Mouse (Mus musculus): Measurements from ENCODE around the gene Zfp335. TPM values are rescaled to one million over a fixed set of nuclear protein-coding genes. Genes with fewer than 3 reads are reported as not detected.

The Zfp335 gene
- total and polyA plus RNA-seq, 2 experiments from 2014 or later, result 3.7 to 18.0 TPM

DNA sequence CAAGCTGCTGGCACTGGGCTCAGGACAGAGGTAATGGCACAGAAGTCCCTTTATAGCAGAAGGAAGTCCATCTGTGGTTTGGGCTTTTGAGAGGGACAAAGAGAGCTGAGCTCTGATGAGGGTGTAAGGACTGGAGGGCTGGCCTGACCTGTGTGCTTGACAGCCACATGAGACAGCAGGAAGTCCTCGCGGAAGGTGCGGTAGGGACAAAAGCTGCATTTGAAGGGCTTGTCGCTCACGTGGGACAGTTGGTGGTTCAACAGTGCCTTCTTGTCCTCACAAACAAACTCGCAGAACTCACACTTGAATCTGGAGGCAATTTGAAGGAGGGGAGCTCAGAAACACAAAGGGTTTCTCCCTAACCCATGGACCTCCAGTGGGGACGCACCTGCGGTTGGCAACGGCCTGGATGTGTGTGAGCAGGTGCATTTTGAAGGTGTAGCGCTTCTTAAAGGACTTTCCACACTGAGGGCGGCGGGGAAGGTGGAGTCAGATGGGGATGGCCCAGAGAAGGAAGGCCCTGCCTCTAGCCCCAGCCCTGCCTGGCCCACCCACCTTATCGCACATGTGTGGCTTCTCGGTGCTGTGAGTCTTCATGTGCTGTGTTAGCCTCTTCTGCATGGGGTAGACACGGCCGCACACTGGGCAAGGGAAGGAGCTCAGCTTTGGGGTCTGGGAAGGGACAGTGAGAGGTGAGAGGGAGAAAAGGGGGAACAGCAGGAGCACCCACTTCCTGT is 11.7 kb downstream of the Zfp335 start:
- Histone ChIP-seq H3K4me1 (ENCODE audit: control insufficient read depth, insufficient read depth) (no peaks in the 10 kb centered on the region), H3K27me3 (ENCODE audit: control insufficient read depth, insufficient read depth, low read length) (no peaks in the 10 kb centered on the region), H3K4me3 (ENCODE audit: low read depth, low read length) (no peak overlapping the region), H3K9ac (replicated peaks; ENCODE audit: low read depth, low read length) (no peak overlapping the region), H3K36me3 (replicated peaks; ENCODE audit: control insufficient read depth, insufficient read depth, low read length) (peaks cover 97% of the 10 kb centered on the region), H3K9me3 (replicated peaks; ENCODE audit: control insufficient read depth, low read length) (no peaks in the 10 kb centered on the region), H3K4me2 (ENCODE audit: low read depth, low read length) (no peak overlapping the region), H3K27ac (ENCODE audit: low read depth) (no peak overlapping the region)
- DNase-seq (ENCODE audit: low spot score) (no peak), ATAC-seq (ENCODE audit: insufficient read depth, low read depth) (no peak)
- 90% methylated on average over 16 of the region's 16 CpGs for WGBS
- TF ChIP-seq EP300 (IDR thresholded peaks at IDR 0.05; ENCODE audit: low read depth) (no peak), CTCF (IDR thresholded peaks at IDR 0.05; ENCODE audit: low read depth) (no peak)

DNA sequence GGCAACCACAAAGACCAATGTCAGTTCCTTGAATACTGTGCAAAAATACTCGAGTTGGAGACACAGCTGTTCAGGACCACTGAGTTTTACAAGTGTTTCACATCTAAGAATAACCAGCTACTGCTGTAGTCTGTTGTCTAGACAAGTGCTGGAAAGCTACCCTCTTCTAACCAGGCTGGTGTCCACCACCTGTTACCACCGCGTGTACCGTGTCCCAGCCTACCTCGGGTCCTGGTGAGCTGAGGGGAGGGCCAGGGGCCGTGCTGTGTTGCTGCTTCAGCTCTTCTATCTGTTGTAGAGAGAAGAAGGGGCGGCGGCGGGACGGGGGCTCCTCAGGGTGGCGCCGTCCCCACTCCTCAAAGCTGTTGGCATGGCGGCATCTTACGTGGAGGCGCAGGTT is 12.5 kb downstream of the Zfp335 start:
- Histone ChIP-seq H3K27ac (ENCODE audit: low read depth) (no peak overlapping the region), H3K36me3 (replicated peaks; ENCODE audit: control insufficient read depth, insufficient read depth, low read length) (peaks cover 97% of the 10 kb centered on the region), H3K9me3 (replicated peaks; ENCODE audit: control insufficient read depth, low read length) (no peaks in the 10 kb centered on the region), H3K27me3 (ENCODE audit: control insufficient read depth, insufficient read depth, low read length) (no peaks in the 10 kb centered on the region), H3K4me2 (ENCODE audit: low read depth, low read length) (no peak overlapping the region), H3K4me1 (ENCODE audit: control insufficient read depth, insufficient read depth) (no peaks in the 10 kb centered on the region), H3K9ac (replicated peaks; ENCODE audit: low read depth, low read length) (no peak overlapping the region), H3K4me3 (ENCODE audit: low read depth, low read length) (no peak overlapping the region)
- ATAC-seq (ENCODE audit: insufficient read depth, low read depth), result no peak
- TF ChIP-seq CTCF (IDR thresholded peaks at IDR 0.05; ENCODE audit: low read depth) (no peak), EP300 (IDR thresholded peaks at IDR 0.05; ENCODE audit: low read depth) (no peak)
- no peak for DNase-seq (ENCODE audit: low spot score)
- 91% methylated on average over 15 of the region's 15 CpGs for WGBS

DNA sequence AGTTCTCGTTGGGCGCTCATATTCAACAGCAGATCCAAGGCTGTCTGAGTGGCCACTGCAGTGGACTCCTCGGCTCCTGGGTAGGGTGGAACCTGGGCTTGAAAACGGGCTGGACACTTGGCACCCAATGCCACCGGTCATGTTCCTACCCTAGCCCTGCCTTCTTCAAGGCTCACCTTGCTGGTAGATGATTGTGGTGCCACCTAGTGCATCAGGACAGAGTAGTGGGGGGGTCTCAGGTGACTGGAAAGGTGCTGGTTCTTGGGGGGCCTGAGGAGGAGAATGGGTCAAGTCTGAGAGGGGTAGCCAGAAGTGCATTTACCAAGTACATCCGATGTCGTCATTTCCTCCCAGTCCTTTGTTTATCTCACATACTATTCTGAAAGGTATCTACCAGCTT is 13.5 kb downstream of the Zfp335 start:
- Histone ChIP-seq H3K36me3 (replicated peaks; ENCODE audit: control insufficient read depth, insufficient read depth, low read length) (peaks cover 99% of the 10 kb centered on the region), H3K4me2 (ENCODE audit: low read depth, low read length) (no peak overlapping the region), H3K9ac (replicated peaks; ENCODE audit: low read depth, low read length) (no peak overlapping the region), H3K27me3 (ENCODE audit: control insufficient read depth, insufficient read depth, low read length) (no peaks in the 10 kb centered on the region), H3K4me3 (ENCODE audit: low read depth, low read length) (no peak overlapping the region), H3K9me3 (replicated peaks; ENCODE audit: control insufficient read depth, low read length) (no peaks in the 10 kb centered on the region), H3K4me1 (ENCODE audit: control insufficient read depth, insufficient read depth) (no peaks in the 10 kb centered on the region), H3K27ac (ENCODE audit: low read depth) (no peak overlapping the region)
- 89% methylated on average over 7 of the region's 7 CpGs for WGBS
- DNase-seq (ENCODE audit: low spot score), result no peak
- no peak for ATAC-seq (ENCODE audit: insufficient read depth, low read depth)
- TF ChIP-seq CTCF (IDR thresholded peaks at IDR 0.05; ENCODE audit: low read depth) (no peak), EP300 (IDR thresholded peaks at IDR 0.05; ENCODE audit: low read depth) (no peak)

DNA sequence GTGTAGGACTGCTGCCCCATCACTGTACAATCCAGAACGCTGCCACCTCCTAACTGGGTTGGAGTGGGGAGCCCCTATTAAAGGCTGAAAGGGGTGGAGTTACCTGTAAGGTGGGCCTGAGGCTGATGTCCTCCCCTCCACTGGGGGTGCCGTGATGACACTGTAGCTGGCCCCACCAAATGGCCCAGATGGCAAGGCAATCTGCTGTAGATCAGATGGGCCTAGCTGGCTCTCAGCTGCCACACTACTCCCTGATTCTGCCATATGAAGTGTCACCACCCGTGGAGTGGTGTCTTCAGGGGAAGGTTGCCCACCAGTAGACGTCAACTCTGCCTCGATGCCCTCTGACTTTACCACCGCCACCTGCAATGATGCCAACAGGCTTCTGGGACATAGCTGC is 15.7 kb downstream of the Zfp335 start:
- DNase-seq (ENCODE audit: low spot score) (no peak), ATAC-seq (ENCODE audit: insufficient read depth, low read depth) (no peak)
- Histone ChIP-seq H3K27me3 (ENCODE audit: control insufficient read depth, insufficient read depth, low read length) (no peaks in the 10 kb centered on the region), H3K4me1 (ENCODE audit: control insufficient read depth, insufficient read depth) (no peaks in the 10 kb centered on the region), H3K27ac (ENCODE audit: low read depth) (no peak overlapping the region), H3K4me3 (ENCODE audit: low read depth, low read length) (no peak overlapping the region), H3K9me3 (replicated peaks; ENCODE audit: control insufficient read depth, low read length) (no peaks in the 10 kb centered on the region), H3K36me3 (replicated peaks; ENCODE audit: control insufficient read depth, insufficient read depth, low read length) (peaks cover 99% of the 10 kb centered on the region), H3K4me2 (ENCODE audit: low read depth, low read length) (no peak overlapping the region), H3K9ac (replicated peaks; ENCODE audit: low read depth, low read length) (no peak overlapping the region)
- TF ChIP-seq CTCF (IDR thresholded peaks at IDR 0.05; ENCODE audit: low read depth), result no peak
- TF ChIP-seq EP300 (IDR thresholded peaks at IDR 0.05; ENCODE audit: low read depth), result no peak
- 91% methylated on average over 6 of the region's 6 CpGs for WGBS

DNA sequence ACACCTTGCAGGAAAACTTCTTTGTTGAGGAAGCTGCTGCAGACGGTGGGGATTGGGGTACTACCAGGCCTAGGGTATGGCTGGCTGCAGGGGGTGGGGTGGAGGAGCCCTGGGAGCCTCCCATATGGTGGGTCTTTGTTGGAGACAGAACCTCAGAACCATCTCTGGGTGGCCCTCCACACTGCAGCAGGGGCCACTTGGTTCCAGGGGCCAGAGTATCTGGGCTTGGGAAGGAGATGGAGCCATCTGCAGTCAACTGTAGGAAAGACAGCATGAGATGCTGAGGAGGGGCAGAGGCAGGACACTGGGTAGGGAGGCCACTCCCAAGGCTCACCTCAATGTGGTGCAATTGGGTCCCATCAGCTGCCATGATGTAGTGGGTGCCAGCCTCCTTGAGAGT is 16.9 kb downstream of the Zfp335 start:
- Histone ChIP-seq H3K27ac (ENCODE audit: low read depth) (no peak overlapping the region), H3K9me3 (replicated peaks; ENCODE audit: control insufficient read depth, low read length) (no peaks in the 10 kb centered on the region), H3K36me3 (replicated peaks; ENCODE audit: control insufficient read depth, insufficient read depth, low read length) (peaks cover 99% of the 10 kb centered on the region), H3K9ac (replicated peaks; ENCODE audit: low read depth, low read length) (no peak overlapping the region), H3K27me3 (ENCODE audit: control insufficient read depth, insufficient read depth, low read length) (no peaks in the 10 kb centered on the region), H3K4me1 (ENCODE audit: control insufficient read depth, insufficient read depth) (no peaks in the 10 kb centered on the region), H3K4me3 (ENCODE audit: low read depth, low read length) (no peak overlapping the region), H3K4me2 (ENCODE audit: low read depth, low read length) (no peak overlapping the region)
- 73% methylated on average over 1 of the region's 1 CpGs for WGBS
- no peak for TF ChIP-seq EP300 (IDR thresholded peaks at IDR 0.05; ENCODE audit: low read depth)
- peak; percentile 14; the same call in 1 of the 2 replicates for TF ChIP-seq CTCF (IDR thresholded peaks at IDR 0.05; ENCODE audit: low read depth)
- no peak for ATAC-seq (ENCODE audit: insufficient read depth, low read depth)
- no peak for DNase-seq (ENCODE audit: low spot score)

DNA sequence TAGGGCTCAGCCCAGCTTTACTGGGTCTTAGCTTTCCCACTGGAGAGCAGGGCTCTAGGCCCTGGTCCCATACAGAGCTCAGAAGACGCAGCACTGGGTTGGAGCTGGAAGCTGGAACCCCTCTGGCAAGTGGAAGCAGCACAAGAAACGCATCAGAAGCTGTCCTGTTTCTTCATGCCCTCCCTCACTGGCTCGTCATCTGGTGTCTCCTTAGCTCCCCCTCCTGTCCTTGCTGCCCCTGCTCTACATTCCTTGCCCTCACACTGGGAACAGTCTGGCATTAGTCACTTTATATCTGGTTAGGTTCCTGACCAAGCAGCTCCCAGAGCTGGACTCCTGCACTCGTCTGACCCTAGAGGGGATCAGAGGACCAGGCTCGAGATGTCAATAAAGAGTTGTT is 17.5 kb downstream of the Zfp335 start:
- H3K9me3 ChIP-seq (replicated peaks; ENCODE audit: control insufficient read depth, low read length), result no peaks in the 10 kb centered on the region
- TF ChIP-seq CTCF (IDR thresholded peaks at IDR 0.05; ENCODE audit: low read depth) (peak; percentile 30), EP300 (IDR thresholded peaks at IDR 0.05; ENCODE audit: low read depth) (no peak)
- no peak overlapping the region for H3K4me2 ChIP-seq (ENCODE audit: low read depth, low read length)
- no peak overlapping the region for H3K9ac ChIP-seq (replicated peaks; ENCODE audit: low read depth, low read length)
- peaks cover 99% of the 10 kb centered on the region for H3K36me3 ChIP-seq (replicated peaks; ENCODE audit: control insufficient read depth, insufficient read depth, low read length)
- no peak overlapping the region for H3K4me3 ChIP-seq (ENCODE audit: low read depth, low read length)
- no peaks in the 10 kb centered on the region for H3K27me3 ChIP-seq (ENCODE audit: control insufficient read depth, insufficient read depth, low read length)
- ATAC-seq (ENCODE audit: insufficient read depth, low read depth) (no peak), DNase-seq (ENCODE audit: low spot score) (no peak)
- H3K27ac ChIP-seq (ENCODE audit: low read depth), result no peak overlapping the region
- H3K4me1 ChIP-seq (ENCODE audit: control insufficient read depth, insufficient read depth), result no peaks in the 10 kb centered on the region
- 56% methylated on average over 5 of the region's 5 CpGs for WGBS

Data from heart, postnatal 0 days (tissue).